ENCODE assay signal across 7 mouse cellular contexts in genomic region chr8:104577606-104578005, GRCm38 (mm10). TPM values are rescaled to one million over a fixed set of nuclear protein-coding genes. Genes with fewer than 3 reads are reported as not detected.
"Had no signal": no experiment of that assay in that cellular context is flagged by ENCODE, and none has a peak within 500 bp of the region (broad histone marks: within the 10 kb centered on the region; RNA-seq: fewer than 3 reads in every experiment).

No protein-coding gene starts in this region.

RNA-seq across cellular contexts. Expression of gene Cdh16, which starts 46.6 kb away (rescaled TPM):
- polyA plus RNA-seq: limb, embryonic 10.5 days; limb, embryonic 13.5 days; liver, embryonic 13.5 days; midbrain, embryonic 12.5 days; midbrain, embryonic 15.5 days; neural tube, embryonic 12.5 days; neural tube, embryonic 15.5 days had no signal
